Mouse (Mus musculus) thymus, adult 2 months (tissue): Measurements from ENCODE around the gene Psmd1.

Experiments
- CTCF ChIP-seq: fragments of 200-500 bp; IDR thresholded peaks from 2 replicates; pipeline ENCODE4 v1.5.1; 2012; ENCODE audit warnings: mild to moderate bottlenecking, control low read depth, low read length, moderate library complexity, borderline replicate concordance; ENCODE audit not compliant: control insufficient read depth, poor library complexity, insufficient read depth; ENCODE audit errors: extremely low read depth
- POLR2A ChIP-seq: fragments of 200-500 bp; IDR thresholded peaks from 2 replicates; pipeline ENCODE4 v1.6.1; 2012; ENCODE audit warnings: mild to moderate bottlenecking, low read length, control low read depth, moderate library complexity; ENCODE audit not compliant: control insufficient read depth, poor library complexity, insufficient read depth; ENCODE audit errors: extremely low read depth

GRCm38 (mm10) chr1:86111779-86112178, 47.6 kb downstream of the Psmd1 start, which contains the start of gene Htr2b:
- TF ChIP-seq CTCF (no peak), POLR2A (no peak)
